Mouse (Mus musculus) embryonic facial prominence, embryonic 14.5 days (tissue): ENCODE data around the gene Mvb12b. TPM values are rescaled to one million over a fixed set of nuclear protein-coding genes. Genes with fewer than 3 reads are reported as not detected.
A peak's percentile ranks its signal among the peaks of the same experiment; 100 is the strongest.

Source experiments
- ATAC-seq: fragments of 200-750 bp; cut with Nextera tagmentation; 2 replicates; pipeline ENCODE4 v1.8.0; 2017; ENCODE audit warnings: low read depth, moderate number of reproducible peaks, moderate TSS enrichment
- DNase-seq: peaks from one replicate; pipeline ENCODE4 v3.0.0-alpha.2; 2015; ENCODE audit warnings: low spot score
- H3K27ac ChIP-seq: fragments of 300-500 bp; sonication (generic); replicated peaks from 2 replicates; pipeline ENCODE4 v1.5.1; 2014; ENCODE audit warnings: low read depth, mild to moderate bottlenecking, low read length, moderate library complexity
- H3K27me3 ChIP-seq: fragments of 300-500 bp; sonication (generic); replicated peaks from 2 replicates; pipeline ENCODE4 v1.6.1; 2014; ENCODE audit warnings: low read length; ENCODE audit not compliant: control insufficient read depth, insufficient read depth
- H3K36me3 ChIP-seq: fragments of 300-500 bp; sonication (generic); 2 replicates; pipeline ENCODE4 v1.6.1; 2014; ENCODE audit warnings: low read length, mixed read lengths; ENCODE audit not compliant: control insufficient read depth, insufficient read depth
- H3K4me1 ChIP-seq: fragments of 300-500 bp; sonication (generic); 2 replicates; pipeline ENCODE4 v1.6.1; 2014; ENCODE audit warnings: antibody characterized with exemption, low read length; ENCODE audit not compliant: control insufficient read depth, insufficient read depth
- H3K4me2 ChIP-seq: fragments of 300-500 bp; sonication (generic); 2 replicates; pipeline ENCODE4 v1.6.1; 2014; ENCODE audit warnings: low read depth, mild to moderate bottlenecking, low read length, moderate library complexity, mixed read lengths
- H3K4me3 ChIP-seq: fragments of 300-500 bp; sonication (generic); 2 replicates; pipeline ENCODE4 v1.5.1; 2014; ENCODE audit warnings: low read depth, mild to moderate bottlenecking, low read length
- H3K9ac ChIP-seq: fragments of 300-500 bp; sonication (generic); 2 replicates; pipeline ENCODE4 v1.6.1; 2014; ENCODE audit warnings: low read depth, mild to moderate bottlenecking, low read length, moderate library complexity, mixed read lengths
- H3K9me3 ChIP-seq: fragments of 300-500 bp; sonication (generic); 2 replicates; pipeline ENCODE4 v1.6.1; 2016; ENCODE audit warnings: low read length; ENCODE audit not compliant: control insufficient read depth
- WGBS: fragments of 180-500 bp; shearing (Covaris S2); extraction: QIAGEN DNeasy Blood & Tissue Kit; methylation state at CpG from one replicate; pipeline ENCODE4 v1.1.7; 2014; 5-methylcytosine and 5-hydroxymethylcytosine counted together
- polyA plus RNA-seq: library from polyadenylated mRNA; unstranded; fragments of >200 nt; fragmentation: Nextera tagmentation; extraction: Ambion mirVana; gene quantifications from 2 replicates; pipeline ENCODE4 v1.2.1, GENCODE M21; 2014

Gene Mvb12b
- polyA plus RNA-seq, 1 experiment from 2014 or later, result 14.1 TPM

- WGBS, result 48% methylated on average over 7 of the region's 7 CpGs
- peaks cover 7% of the 10 kb centered on the region; the same call in 1 of the 2 replicates for H3K36me3 ChIP-seq
- H3K9ac ChIP-seq, result no peak overlapping the region
- ATAC-seq (no peak; the same call in 1 of the 2 replicates), DNase-seq (no peak)
- H3K4me1 ChIP-seq, result peaks cover 34% of the 10 kb centered on the region
- peak overlapping the region; percentile 82; the same call in 1 of the 2 replicates for H3K27ac ChIP-seq
- no peaks in the 10 kb centered on the region for H3K9me3 ChIP-seq
- H3K27me3 ChIP-seq, result no peaks in the 10 kb centered on the region
- H3K4me3 ChIP-seq, result no peak overlapping the region
- no peak overlapping the region for H3K4me2 ChIP-seq
Observed at GRCm38 (mm10) chr2:33754980-33755632, 132.6 kb downstream of the Mvb12b start.

DNA sequence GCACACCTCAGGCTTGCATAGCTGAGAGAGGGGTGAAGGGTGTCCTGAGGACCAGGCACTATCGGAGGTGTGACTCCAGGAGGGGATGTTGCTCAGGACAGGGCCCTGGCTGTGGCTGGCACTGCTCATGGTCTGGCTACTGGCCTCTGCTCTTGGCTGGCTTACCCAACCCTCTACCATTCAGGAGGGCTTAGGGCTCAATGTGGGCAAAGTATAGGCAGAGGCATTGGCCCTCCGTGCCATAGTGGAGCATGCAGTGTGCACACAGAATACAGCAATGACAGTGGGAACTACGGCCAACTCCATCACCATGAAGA, 133.5 kb downstream of the Mvb12b start:
- Histone ChIP-seq H3K27ac (peak overlapping the region; percentile 82), H3K36me3 (peaks cover 15% of the 10 kb centered on the region), H3K4me3 (no peak overlapping the region), H3K27me3 (no peaks in the 10 kb centered on the region), H3K9me3 (no peaks in the 10 kb centered on the region), H3K9ac (no peak overlapping the region), H3K4me1 (peaks cover 34% of the 10 kb centered on the region), H3K4me2 (no peak overlapping the region)
- no peak for ATAC-seq
- 54% methylated on average over 3 of the region's 3 CpGs for WGBS
- no peak for DNase-seq

DNA sequence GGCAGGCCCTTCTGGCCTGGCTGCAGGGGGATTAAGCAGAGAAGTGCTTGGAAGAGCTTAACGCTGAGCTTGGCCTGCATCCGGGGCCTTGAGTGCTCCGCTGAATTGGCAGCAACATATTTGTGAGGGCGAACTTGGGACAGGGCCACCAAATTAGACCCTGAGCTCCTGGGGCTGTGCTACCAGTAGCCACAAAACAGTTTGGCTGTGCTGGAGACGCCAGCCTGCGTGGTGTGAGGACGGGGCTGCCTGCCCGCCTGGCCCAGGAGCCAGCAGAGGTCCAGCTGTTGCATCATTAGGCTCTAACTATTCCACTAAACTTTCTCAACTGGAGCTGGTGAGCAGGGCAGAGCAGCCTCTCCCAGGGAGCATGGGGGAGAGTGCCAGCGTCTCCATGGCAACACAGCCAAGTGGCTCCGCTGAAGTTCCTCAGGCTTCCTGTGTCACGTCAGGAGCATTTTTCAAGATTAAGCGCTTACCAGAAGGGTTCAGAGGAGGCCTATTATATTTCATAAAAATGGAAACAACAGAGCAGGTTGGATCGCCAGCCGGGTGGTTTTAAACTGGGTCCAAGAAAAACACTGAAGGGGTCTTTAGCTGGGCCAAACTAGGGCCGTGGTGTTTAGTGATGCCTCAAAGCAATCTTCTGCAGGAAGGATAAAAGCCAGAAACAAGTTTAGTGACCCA, 134.0 kb downstream of the Mvb12b start:
- ATAC-seq (peak; percentile 91), DNase-seq (peak; percentile 97)
- WGBS, result 21% methylated on average over 15 of the region's 15 CpGs
- Histone ChIP-seq H3K27ac (peak overlapping the region; percentile 82), H3K4me3 (no peak overlapping the region), H3K27me3 (no peaks in the 10 kb centered on the region), H3K4me2 (peak overlapping the region; percentile 18; the same call in 1 of the 2 replicates), H3K36me3 (peaks cover 20% of the 10 kb centered on the region), H3K4me1 (peaks cover 31% of the 10 kb centered on the region), H3K9me3 (no peaks in the 10 kb centered on the region), H3K9ac (peak overlapping the region; percentile 31; the same call in 1 of the 2 replicates)

DNA sequence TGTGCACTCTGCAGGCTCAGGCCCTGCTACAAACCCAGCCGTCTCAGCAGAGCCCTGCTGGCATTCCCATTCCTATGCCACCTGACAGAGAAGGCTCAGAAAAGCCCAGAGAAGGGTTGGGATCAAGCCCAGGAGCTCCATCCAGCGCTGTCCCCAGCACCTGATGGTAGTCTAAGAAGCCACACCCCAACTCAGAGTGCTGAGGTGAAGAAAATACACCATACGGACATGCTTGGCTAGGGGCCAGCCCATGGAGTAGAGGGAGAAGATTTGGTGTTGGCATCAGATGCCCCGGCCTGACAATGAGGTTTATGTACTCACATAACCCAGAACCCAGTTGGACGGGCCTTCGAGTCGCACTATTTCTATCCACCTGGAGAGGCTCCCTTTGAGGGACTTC, 137.1 kb downstream of the Mvb12b start:
- ATAC-seq, result no peak
- WGBS, result 94% methylated on average over 7 of the region's 7 CpGs
- H3K27me3 ChIP-seq, result no peaks in the 10 kb centered on the region
- peaks cover 22% of the 10 kb centered on the region for H3K36me3 ChIP-seq
- H3K4me2 ChIP-seq, result no peak overlapping the region
- H3K9me3 ChIP-seq, result no peaks in the 10 kb centered on the region
- H3K4me1 ChIP-seq, result peaks cover 28% of the 10 kb centered on the region
- H3K27ac ChIP-seq, result no peak overlapping the region
- DNase-seq, result no peak
- H3K9ac ChIP-seq, result no peak overlapping the region
- H3K4me3 ChIP-seq, result no peak overlapping the region

GRCm38 (mm10) chr2:33746471-33746870, 141.3 kb downstream of the Mvb12b start:
- 3% methylated on average over 5 of the region's 5 CpGs for WGBS
- peak; percentile 78 for ATAC-seq

GRCm38 (mm10) chr2:33745724-33746123, 142.0 kb downstream of the Mvb12b start:
- no peak for ATAC-seq
- H3K4me2 ChIP-seq, result no peak overlapping the region
- no peak overlapping the region for H3K27ac ChIP-seq
- peaks cover 32% of the 10 kb centered on the region for H3K36me3 ChIP-seq
- 87% methylated on average over 5 of the region's 5 CpGs for WGBS
- no peak overlapping the region for H3K4me3 ChIP-seq
- no peak for DNase-seq
- H3K9ac ChIP-seq, result no peak overlapping the region
- H3K27me3 ChIP-seq, result no peaks in the 10 kb centered on the region
- no peaks in the 10 kb centered on the region; the same call in 1 of the 2 replicates for H3K4me1 ChIP-seq
- no peaks in the 10 kb centered on the region for H3K9me3 ChIP-seq

More at GRCm38 (mm10) chr2:33746471-33746870, 141.3 kb downstream of the Mvb12b start:
- H3K27ac ChIP-seq, result no peak overlapping the region
- H3K4me3 ChIP-seq, result no peak overlapping the region
- H3K9me3 ChIP-seq, result no peaks in the 10 kb centered on the region
- H3K36me3 ChIP-seq, result peaks cover 33% of the 10 kb centered on the region
- H3K4me2 ChIP-seq, result no peak overlapping the region
- DNase-seq, result peak; percentile 93
- H3K4me1 ChIP-seq, result no peaks in the 10 kb centered on the region; the same call in 1 of the 2 replicates
- H3K9ac ChIP-seq, result no peak overlapping the region
- H3K27me3 ChIP-seq, result no peaks in the 10 kb centered on the region

- WGBS, result 58% methylated on average over 3 of the region's 3 CpGs
- H3K27ac ChIP-seq, result no peak overlapping the region
- no peak overlapping the region for H3K4me2 ChIP-seq
- ATAC-seq, result no peak
- peaks cover 11% of the 10 kb centered on the region for H3K36me3 ChIP-seq
- no peak overlapping the region for H3K9ac ChIP-seq
- no peaks in the 10 kb centered on the region; the same call in 1 of the 2 replicates for H3K4me1 ChIP-seq
- no peak for DNase-seq
- H3K27me3 ChIP-seq, result no peaks in the 10 kb centered on the region
- no peak overlapping the region for H3K4me3 ChIP-seq
- no peaks in the 10 kb centered on the region for H3K9me3 ChIP-seq
Observed at GRCm38 (mm10) chr2:33737128-33737527, 150.6 kb downstream of the Mvb12b start.

DNA sequence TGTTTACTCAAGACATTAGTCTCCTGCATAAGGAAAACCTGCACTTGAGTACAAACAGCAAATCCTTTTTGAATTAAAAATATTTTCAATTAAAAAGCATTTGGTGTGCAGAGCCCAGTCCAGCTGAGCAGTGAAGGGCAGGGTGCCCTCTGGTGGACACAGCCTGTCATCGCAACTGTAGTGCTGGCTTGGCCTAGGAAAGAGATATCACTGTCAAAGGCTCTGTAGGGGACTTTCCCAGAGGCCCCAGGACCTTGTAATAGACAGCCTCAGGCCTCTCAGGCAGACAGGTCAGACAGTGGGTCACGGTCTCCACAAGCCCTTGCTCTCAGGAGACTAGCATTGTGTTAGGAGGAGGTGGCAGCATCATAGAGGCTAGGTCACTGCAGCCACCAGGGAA, 151.0 kb downstream of the Mvb12b start:
- no peak overlapping the region for H3K4me2 ChIP-seq
- H3K27ac ChIP-seq, result no peak overlapping the region
- ATAC-seq, result no peak
- no peak overlapping the region for H3K9ac ChIP-seq
- H3K4me3 ChIP-seq, result no peak overlapping the region
- H3K36me3 ChIP-seq, result peaks cover 11% of the 10 kb centered on the region
- 3% methylated on average over 2 of the region's 2 CpGs for WGBS
- no peaks in the 10 kb centered on the region for H3K9me3 ChIP-seq
- no peaks in the 10 kb centered on the region; the same call in 1 of the 2 replicates for H3K4me1 ChIP-seq
- H3K27me3 ChIP-seq, result no peaks in the 10 kb centered on the region
- peak; percentile 71 for DNase-seq
